Mouse (Mus musculus): ENCODE measurements around the gene Snx12. TPM values are rescaled to one million over a fixed set of nuclear protein-coding genes. Genes with fewer than 3 reads are reported as not detected.
"Not testable (repeated sequence)": the region's sequence is repeated elsewhere in the genome, so short reads cannot be mapped to it uniquely, and the experiment has no call there.

Snx12 gene
- total RNA-seq, 1 experiment from 2014 or later = 52.4 TPM

DNA sequence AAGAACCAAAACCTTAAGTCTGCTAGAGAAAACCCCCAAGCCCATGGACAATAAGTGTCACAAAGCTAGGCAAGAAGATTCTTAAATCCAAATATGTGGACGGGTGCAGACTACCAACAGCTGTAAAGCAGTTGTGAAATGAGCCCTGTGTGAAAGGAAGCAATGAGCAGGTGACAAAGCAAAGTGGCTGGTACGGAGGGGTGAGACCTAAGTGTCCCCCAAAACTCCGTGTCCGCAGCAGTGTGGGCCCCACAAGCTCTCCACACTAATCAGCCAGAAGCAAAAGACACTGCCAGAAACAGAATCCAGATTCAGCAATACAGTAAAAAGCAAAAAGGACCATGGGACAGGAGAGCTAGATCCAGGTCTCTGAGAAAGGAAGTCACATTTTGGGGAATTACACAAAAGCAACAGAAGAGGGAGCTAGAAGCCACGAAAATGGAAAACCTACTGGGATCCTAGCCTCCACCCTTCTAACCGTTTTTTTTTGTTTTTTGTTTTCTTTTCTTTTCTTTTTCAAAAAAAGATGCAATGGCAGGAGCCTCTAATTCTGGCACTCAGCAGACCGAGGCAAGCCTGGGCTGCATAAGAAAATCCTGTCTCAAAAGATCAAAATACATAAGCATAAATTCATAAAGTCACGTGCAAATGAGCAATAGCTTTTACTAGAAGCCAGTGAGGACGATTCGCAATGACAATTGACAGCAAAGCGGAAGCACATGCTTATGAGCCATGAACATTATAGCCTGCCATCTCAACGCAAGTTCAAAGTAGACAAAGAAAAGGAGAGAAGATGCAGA lies 90.2 kb downstream of the Snx12 start:
- no peak for DNase-seq

DNA sequence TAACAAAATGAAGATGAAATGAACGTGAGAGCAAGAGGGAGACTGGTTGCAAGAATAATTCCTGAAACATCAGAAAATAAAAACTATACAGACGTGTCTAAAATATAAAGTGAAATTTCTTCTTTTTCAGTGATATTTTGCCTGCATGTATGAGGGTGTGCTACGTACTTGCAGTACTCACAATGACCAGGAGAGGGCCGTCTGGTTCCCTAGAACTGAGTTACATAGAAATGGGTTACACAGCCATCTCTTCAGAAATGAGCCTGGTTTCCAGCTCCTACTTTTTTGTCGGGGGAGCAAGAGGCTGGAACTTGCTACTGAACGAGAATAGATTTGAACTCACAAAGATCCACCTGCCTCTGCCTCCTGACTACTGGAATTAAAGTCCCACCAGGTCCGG lies 91.4 kb downstream of the Snx12 start:
- peak; percentile 62 for DNase-seq

DNA sequence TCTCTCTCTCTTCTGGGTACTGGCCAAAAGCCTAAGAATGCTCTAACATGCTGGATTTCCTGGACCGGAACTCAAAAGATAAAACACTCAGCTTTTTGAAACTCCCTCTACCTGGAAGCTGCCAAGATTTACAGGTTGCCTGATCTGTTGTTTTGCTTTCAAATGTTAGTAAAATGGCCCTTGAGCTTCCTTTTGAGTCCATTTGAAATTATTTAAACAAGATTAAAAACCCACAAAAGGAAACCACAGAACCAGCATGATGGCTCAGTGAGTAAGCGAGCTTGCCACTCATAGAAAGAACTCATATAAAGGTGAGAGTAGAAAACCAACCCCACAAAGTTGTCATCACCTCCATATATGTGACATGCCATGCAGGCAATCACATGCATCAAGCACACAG lies 93.8 kb downstream of the Snx12 start:
- DNase-seq = no peak

DNA sequence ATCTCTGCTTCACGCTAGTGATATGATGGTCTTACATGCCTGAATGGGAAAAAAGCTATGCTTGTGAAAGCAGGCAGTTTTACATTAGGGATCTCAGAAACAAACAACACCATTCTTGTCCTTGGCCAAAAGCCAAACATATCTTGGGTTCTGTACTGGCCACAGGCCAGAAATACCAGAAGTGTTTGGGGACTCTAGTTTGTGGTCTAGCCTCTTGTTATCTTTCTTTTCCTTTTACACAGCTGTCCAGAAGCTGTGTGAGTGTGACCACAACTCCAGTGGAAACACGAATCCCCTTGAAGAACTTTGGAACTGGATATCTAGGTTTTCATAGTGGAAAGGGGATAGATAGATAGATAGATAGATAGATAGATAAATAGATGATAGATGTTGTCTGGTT lies 95.4 kb downstream of the Snx12 start:
- no peak for DNase-seq

DNA sequence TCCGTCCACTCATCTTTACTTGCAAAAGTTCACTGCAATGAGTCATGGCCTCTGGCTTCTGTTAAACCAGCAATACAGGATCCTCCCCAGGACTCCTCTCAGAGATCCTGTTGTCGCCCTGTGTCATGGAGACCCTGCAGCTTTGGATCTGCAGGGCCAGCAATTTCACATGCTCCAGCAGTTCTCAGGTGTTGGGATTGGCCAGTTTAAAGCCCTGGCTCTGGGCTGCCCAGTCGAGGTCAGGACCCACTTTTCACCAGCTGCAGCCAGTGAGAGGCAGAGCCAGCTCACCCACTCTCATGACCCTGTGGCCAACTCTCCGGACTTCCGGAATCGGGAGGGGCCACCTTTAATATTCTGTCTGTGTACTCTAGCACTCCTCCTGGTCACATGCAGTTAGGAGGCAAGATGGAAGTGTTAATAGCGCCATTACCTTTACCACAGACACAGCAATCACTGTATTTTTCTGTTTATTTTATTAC lies 95.8 kb downstream of the Snx12 start:
- peak; percentile 5 for DNase-seq

DNA sequence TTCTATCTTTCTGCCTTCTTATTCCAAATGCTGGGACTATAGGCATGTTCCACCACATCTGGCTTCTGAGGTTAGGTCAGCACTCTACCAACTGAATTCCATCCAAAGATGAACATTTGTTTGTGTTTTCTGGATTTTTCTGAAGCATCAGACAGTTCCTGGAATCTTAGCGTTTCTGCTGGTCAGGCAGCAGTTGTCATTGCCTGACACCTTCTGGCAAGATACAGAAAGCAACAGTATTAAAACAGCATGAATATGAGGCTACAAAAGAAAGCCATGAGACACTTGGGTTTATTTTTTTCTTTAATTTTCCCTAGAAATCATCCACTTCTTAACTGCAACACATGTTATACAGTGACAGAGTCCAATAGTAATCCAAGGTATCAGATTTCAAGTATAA lies 101.8 kb downstream of the Snx12 start:
- DNase-seq = no peak

DNA sequence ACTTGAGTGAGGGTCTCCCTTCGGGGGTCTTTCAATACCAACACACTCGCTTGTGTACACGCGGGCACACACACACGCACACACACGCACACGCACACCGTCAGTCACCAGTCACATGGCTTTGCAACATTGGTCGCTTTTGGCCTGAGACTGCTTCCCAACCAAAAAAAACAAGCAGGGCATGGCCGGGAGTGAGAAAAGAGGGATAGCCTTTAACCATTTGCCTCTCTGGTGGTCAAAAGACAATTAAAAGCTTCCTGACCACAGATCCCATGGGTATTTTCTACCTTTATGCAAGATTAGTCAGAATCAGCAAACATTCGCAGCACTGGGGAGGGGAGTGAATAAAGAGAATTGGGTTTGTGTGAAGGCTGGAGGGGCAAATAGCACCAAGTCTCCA lies 136.4 kb downstream of the Snx12 start, which contains the start of gene Slc7a3:
Slc7a3 (minus strand) TSS at position 101 of the 400 bp plus-strand sequence.
- DNase-seq = no peak

DNA sequence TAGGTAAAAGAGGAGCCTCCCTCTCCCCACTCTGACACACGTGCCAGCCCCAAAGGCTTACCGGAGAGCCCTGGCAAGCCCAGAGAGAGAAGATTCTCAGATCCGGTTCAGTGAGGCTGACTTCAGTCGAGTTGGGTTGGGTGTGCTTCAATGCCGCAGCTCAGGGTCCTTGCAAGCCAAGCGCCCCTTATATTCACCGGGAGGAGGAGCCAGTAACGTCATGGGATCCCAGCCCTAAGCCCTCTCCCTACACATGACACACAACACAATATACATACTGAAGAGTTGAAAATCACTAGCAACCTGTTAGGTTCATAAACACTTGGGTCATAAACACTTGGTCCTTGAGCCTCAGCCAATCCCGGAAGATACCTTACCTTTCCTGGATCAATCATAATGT lies 137.2 kb downstream of the Snx12 start:
- DNase-seq = not testable (repeated sequence)

DNA sequence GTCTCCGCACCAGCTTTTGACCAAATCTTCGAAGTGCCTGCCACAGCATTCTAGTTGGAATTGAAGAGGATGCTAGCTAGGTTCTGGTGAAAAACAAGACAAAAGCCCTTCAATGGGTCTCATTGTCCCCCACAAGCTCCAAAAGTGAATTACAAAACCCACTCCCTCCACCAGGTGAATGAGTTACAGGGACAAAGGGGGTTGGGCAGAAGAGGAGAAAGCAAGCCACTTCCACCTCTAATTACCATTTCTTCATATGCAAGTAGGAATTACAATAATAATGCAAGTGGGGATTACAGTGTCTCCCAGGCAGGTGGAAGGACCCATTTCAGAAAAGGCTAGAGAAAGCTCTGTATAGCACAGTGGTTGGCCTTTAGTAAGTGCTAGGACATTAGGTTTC lies 138.2 kb downstream of the Snx12 start:
- no peak for DNase-seq

DNA sequence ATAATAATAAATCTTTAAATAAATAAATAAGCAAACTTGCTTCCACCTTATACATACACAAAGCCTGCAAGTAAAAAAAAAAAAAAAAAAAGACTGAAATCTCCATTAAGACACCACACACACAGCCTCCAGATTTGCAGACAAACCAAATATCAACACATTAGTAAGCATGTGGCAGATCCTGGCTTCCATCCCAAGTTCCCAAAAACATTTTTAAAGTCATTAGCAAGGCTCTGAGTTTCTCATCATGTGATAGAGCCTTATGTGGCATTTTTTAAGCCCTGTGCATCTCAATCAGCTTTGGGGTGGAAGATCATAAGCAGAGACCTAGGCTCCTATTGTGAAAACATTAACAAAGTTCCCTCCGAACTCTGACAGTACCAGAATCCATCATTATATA lies 157.1 kb downstream of the Snx12 start:
- no peak for DNase-seq

DNA sequence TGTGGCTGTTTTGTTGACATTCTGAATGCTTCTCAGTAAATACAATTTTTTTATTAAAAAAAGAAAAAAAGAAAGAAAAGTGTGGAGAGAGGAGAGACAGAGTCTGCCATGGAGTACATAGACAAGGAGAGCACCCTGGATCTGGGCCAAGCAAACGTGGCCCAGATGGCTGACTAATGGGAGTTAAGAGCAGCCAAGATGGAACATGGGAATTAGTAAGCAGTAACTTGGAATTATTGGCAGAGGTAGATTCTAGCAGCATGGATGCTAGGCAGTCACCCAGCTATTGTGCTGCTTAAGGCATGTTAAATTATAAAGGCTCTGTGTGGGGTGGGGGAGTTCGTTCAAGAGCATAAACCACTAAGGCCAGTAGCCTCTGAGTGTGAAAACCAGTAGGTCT lies 158.9 kb downstream of the Snx12 start:
- peak; percentile 12 for DNase-seq

DNA sequence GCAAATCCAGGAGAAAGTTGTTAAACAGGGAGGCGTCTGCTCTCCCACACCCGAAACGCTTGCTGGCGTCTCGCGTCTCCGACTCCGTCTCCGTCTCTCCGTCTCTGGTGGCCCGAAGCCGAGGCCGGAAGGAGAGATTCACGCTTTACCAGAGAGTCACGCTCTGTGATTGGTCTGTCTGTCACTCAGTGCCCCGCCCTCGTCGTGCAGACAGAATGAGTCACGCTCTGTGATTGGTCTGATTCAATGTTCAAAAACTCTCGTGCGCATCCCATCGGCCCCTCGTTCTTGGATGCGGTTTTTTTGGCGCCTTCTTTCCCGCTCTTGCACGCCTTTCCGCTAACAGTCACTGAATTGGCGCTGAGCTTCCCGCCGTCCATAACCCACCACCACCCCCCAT lies 162.8 kb downstream of the Snx12 start, which contains the start of gene Tex11:
Tex11 (minus strand) TSS at position 127 of the 400 bp plus-strand sequence.
- DNase-seq = no peak

Other genes starting within 250 kb of the Snx12 start
- not detected in 2 replicates for gene Tex11, start 162.9 kb downstream of the Snx12 start, total RNA-seq (2021)
- gene Slc7a3, start 136.5 kb downstream of the Snx12 start, total RNA-seq (2021) = 0.58 TPM in 1 of 2 replicates, not detected in the other
- 28.5 and 40.7 TPM in 2 replicates for gene Foxo4, start 32.0 kb upstream of the Snx12 start, total RNA-seq (2021)
- gene Gm614, start 41.4 kb upstream of the Snx12 start, total RNA-seq (2021) = not detected in 2 replicates
- gene Il2rg, start 45.7 kb upstream of the Snx12 start, total RNA-seq (2021) = 8.3 and 9.7 TPM in 2 replicates
- not detected in 2 replicates for gene Gm20489, start 46.5 kb upstream of the Snx12 start, total RNA-seq (2021)
- gene Med12, start 51.5 kb upstream of the Snx12 start, total RNA-seq (2021) = 42.3 and 51.4 TPM in 2 replicates
- gene Nlgn3, start 76.6 kb upstream of the Snx12 start, total RNA-seq (2021) = 13.5 and 15.0 TPM in 2 replicates
- gene Gjb1, start 153.8 kb upstream of the Snx12 start, total RNA-seq (2021) = 8.5 TPM in 1 of 2 replicates, not detected in the other
- 77.9 and 131 TPM in 2 replicates for gene Zmym3, start 198.3 kb upstream of the Snx12 start, total RNA-seq (2021)
- gene Nono, start 206.8 kb upstream of the Snx12 start, total RNA-seq (2021) = 218 and 222 TPM in 2 replicates
- gene Itgb1bp2, start 226.5 kb upstream of the Snx12 start, total RNA-seq (2021) = 0.94 and 1.2 TPM in 2 replicates

Measured in adrenal gland, postnatal 25 days (tissue).